ENCODE assay signal across 8 mouse cellular contexts in the genomic region with DNA sequence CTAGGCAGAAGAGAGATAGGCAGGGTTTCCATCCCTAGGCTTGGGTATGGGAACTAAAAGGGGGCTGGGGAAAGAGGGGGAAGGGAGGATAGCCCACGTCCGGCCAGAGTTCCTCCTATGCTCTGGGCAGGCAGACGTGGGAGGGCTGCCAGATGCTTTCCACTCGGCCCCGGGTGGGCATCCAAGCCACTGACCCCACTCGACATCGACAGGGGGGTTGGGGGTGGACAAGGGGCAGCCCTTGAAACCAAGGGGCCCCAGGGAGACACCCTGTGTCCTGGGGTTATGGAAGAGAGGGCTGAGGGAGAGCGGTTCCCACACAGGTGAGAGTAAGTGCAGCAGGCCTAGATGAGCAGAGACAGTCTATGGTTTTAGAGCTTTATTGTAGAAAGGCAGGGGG. TPM values are rescaled to one million over a fixed set of nuclear protein-coding genes. Genes with fewer than 3 reads are reported as not detected.
DNase-seq lines count a peak whose midpoint lies in the region; ATAC-seq and TF ChIP-seq lines count a peak whose summit lies in the region.
"Not testable (repeated sequence)": the region's sequence is repeated elsewhere in the genome, so short reads cannot be mapped to it uniquely, and the experiment has no call there.

No protein-coding gene starts in this region.

- peaks cover 16% of the 10 kb centered on the region for H3K4me1 ChIP-seq in heart, embryonic 10.5 days
- H3K4me1 ChIP-seq in heart, embryonic 11.5 days (ENCODE audit: control insufficient read depth, insufficient read depth, low read length); liver, embryonic 11.5 days (replicated peaks; ENCODE audit: control insufficient read depth, insufficient read depth, low read length): not testable (repeated sequence)
- H3K4me1 ChIP-seq in heart, embryonic 12.5 days (replicated peaks): peaks cover 11% of the 10 kb centered on the region
- H3K4me1 ChIP-seq in heart, embryonic 13.5 days: peaks cover 21% of the 10 kb centered on the region
- H3K4me1 ChIP-seq in heart, embryonic 14.5 days (ENCODE audit: control insufficient read depth in 2 of 2, insufficient read depth in 2 of 2, low read length in 2 of 2): peaks cover 7 to 20% of the 10 kb centered on the region in 2 experiments
- H3K4me1 ChIP-seq in heart, postnatal 0 days (ENCODE audit: control insufficient read depth, insufficient read depth): peaks cover 11% of the 10 kb centered on the region

- TF ChIP-seq CTCF in heart, postnatal 0 days (IDR thresholded peaks at IDR 0.05; ENCODE audit: low read depth): not testable (repeated sequence)

- peak overlapping the region; percentile 83 for H3K27ac ChIP-seq in heart, embryonic 10.5 days
- peak overlapping the region; percentile 54; the same call in 1 of the 2 replicates for H3K27ac ChIP-seq in heart, embryonic 11.5 days (ENCODE audit: low read depth, low read length)
- peak overlapping the region; percentile 27; the same call in 1 of the 2 replicates for H3K27ac ChIP-seq in heart, embryonic 12.5 days (ENCODE audit: poor library complexity, severe bottlenecking)
- peak overlapping the region; percentile 46 for H3K27ac ChIP-seq in heart, embryonic 13.5 days (replicated peaks)
- peak overlapping the region; percentile 33; a peak in 1 of 4 replicates for H3K27ac ChIP-seq in heart, embryonic 14.5 days (replicated peaks in 1 of 2; ENCODE audit: control insufficient read depth in 1 of 2, insufficient read depth in 1 of 2, low read depth in 2 of 2, low read length in 2 of 2)
- peak overlapping the region; percentile 43; the same call in 1 of the 2 replicates for H3K27ac ChIP-seq in heart, postnatal 0 days (ENCODE audit: low read depth)
- H3K27ac ChIP-seq in liver, embryonic 11.5 days (ENCODE audit: low read depth, low read length): not testable (repeated sequence)

- not testable (repeated sequence) for ATAC-seq in heart, embryonic 11.5 days (replicated peaks; ENCODE audit: insufficient number of reproducible peaks, low FRiP score, low TSS enrichment); heart, embryonic 12.5 days (ENCODE audit: insufficient number of reproducible peaks, low FRiP score); heart, embryonic 13.5 days (ENCODE audit: extremely low read depth, insufficient number of reproducible peaks, low FRiP score, low TSS enrichment); heart, embryonic 14.5 days (ENCODE audit: insufficient number of reproducible peaks, insufficient read depth, low FRiP score, low read depth); heart, postnatal 0 days (ENCODE audit: insufficient read depth, low read depth); liver, embryonic 11.5 days (replicated peaks; ENCODE audit: low FRiP score)

- H3K36me3 ChIP-seq in heart, embryonic 10.5 days: peaks cover 29% of the 10 kb centered on the region; the same call in 1 of the 2 replicates
- H3K36me3 ChIP-seq in heart, embryonic 11.5 days (ENCODE audit: control insufficient read depth, insufficient read depth, low read length); liver, embryonic 11.5 days (ENCODE audit: control insufficient read depth, insufficient read depth, low read length): not testable (repeated sequence)
- peaks cover 26% of the 10 kb centered on the region for H3K36me3 ChIP-seq in heart, embryonic 12.5 days
- H3K36me3 ChIP-seq in heart, embryonic 13.5 days: peaks cover 34% of the 10 kb centered on the region
- peaks cover 12% of the 10 kb centered on the region; the same call in 1 of the 2 replicates for H3K36me3 ChIP-seq in heart, embryonic 14.5 days (ENCODE audit: control insufficient read depth, insufficient read depth, low read length)
- peaks cover 16% of the 10 kb centered on the region for H3K36me3 ChIP-seq in heart, postnatal 0 days (replicated peaks; ENCODE audit: control insufficient read depth, insufficient read depth, low read length)

- not testable (repeated sequence) for H3K27me3 ChIP-seq in heart, embryonic 10.5 days (ENCODE audit: insufficient read depth, poor library complexity, severe bottlenecking); heart, embryonic 11.5 days (ENCODE audit: control insufficient read depth, insufficient read depth, low read length); heart, embryonic 12.5 days (replicated peaks); heart, embryonic 13.5 days (replicated peaks); heart, embryonic 14.5 days (ENCODE audit: control insufficient read depth, insufficient read depth, low read length); heart, postnatal 0 days (ENCODE audit: control insufficient read depth, insufficient read depth, low read length); liver, embryonic 11.5 days (replicated peaks; ENCODE audit: control insufficient read depth, insufficient read depth, low read length)

- not testable (repeated sequence) for H3K4me3 ChIP-seq in heart, embryonic 10.5 days; heart, embryonic 11.5 days (ENCODE audit: low read depth, low read length); heart, embryonic 12.5 days; heart, embryonic 13.5 days; heart, embryonic 14.5 days (ENCODE audit: control insufficient read depth in 1 of 2, insufficient read depth in 1 of 2, low read depth in 1 of 2, low read length in 2 of 2); heart, postnatal 0 days (ENCODE audit: low read depth, low read length); liver, embryonic 11.5 days (ENCODE audit: low read depth, low read length)

- not testable (repeated sequence) for H3K9ac ChIP-seq in heart, embryonic 11.5 days (ENCODE audit: low read depth, low read length); heart, embryonic 12.5 days; heart, embryonic 13.5 days; heart, embryonic 14.5 days (ENCODE audit: low read length); heart, postnatal 0 days (replicated peaks; ENCODE audit: low read depth, low read length); liver, embryonic 11.5 days (ENCODE audit: low read depth, low read length)

- not testable (repeated sequence) for TF ChIP-seq EP300 in heart, postnatal 0 days (IDR thresholded peaks at IDR 0.05; ENCODE audit: low read depth)

- WGBS in heart, embryonic 10.5 days: 66% methylated on average over 8 of the region's 8 CpGs
- 58% methylated on average over 8 of the region's 8 CpGs for WGBS in heart, embryonic 11.5 days (ENCODE audit: insufficient replicate concordance)
- 57% methylated on average over 8 of the region's 8 CpGs for WGBS in heart, embryonic 12.5 days
- 60% methylated on average over 8 of the region's 8 CpGs for WGBS in heart, embryonic 13.5 days
- WGBS in heart, embryonic 14.5 days: 56% methylated on average over 8 of the region's 8 CpGs
- WGBS in heart, postnatal 0 days: 67% methylated on average over 8 of the region's 8 CpGs
- 70% methylated on average over 8 of the region's 8 CpGs for WGBS in liver, embryonic 11.5 days

- H3K9me3 ChIP-seq in heart, embryonic 10.5 days; heart, embryonic 11.5 days (replicated peaks; ENCODE audit: control insufficient read depth, low read length); heart, embryonic 12.5 days (replicated peaks); heart, embryonic 13.5 days; heart, embryonic 14.5 days (ENCODE audit: control insufficient read depth, low read length); heart, postnatal 0 days (replicated peaks; ENCODE audit: control insufficient read depth, low read length); liver, embryonic 11.5 days (ENCODE audit: control insufficient read depth, low read length): not testable (repeated sequence)

- H3K4me2 ChIP-seq in heart, embryonic 11.5 days; heart, embryonic 13.5 days; heart, embryonic 14.5 days (ENCODE audit: low read length); heart, postnatal 0 days (ENCODE audit: low read depth, low read length); liver, embryonic 11.5 days: not testable (repeated sequence)
- H3K4me2 ChIP-seq in heart, embryonic 12.5 days: 0 out of 2 replicates have a peak overlapping the region, but pooled peaks have one; percentile 4

- DNase-seq in heart, adult 11 months: peak; percentile 68
- not testable (repeated sequence) for DNase-seq in heart, embryonic 10.5 days (ENCODE audit: low spot score); heart, postnatal 0 days (ENCODE audit: low spot score)
- peak; percentile 30 for DNase-seq in liver, embryonic 11.5 days (ENCODE audit: low spot score)

RNA-seq across cellular contexts. Expression of a gene that starts 6.2 kb away (rescaled TPM):
- 10.9 and 14.5 TPM in 2 replicates for polyA plus RNA-seq in heart, embryonic 10.5 days (2016; fragmentation: Nextera tagmentation; extraction: Ambion mirVana)
- polyA plus RNA-seq in heart, embryonic 11.5 days (2014; fragmentation: Nextera tagmentation; extraction: Ambion mirVana): 9.0 and 9.2 TPM in 2 replicates
- 8.3 and 8.5 TPM in 2 replicates for polyA plus RNA-seq in heart, embryonic 12.5 days (2016; fragmentation: Nextera tagmentation; extraction: Ambion mirVana)
- 8.1 and 8.2 TPM in 2 replicates for polyA plus RNA-seq in heart, embryonic 13.5 days (2015; fragmentation: Nextera tagmentation; extraction: Ambion mirVana)
- polyA plus RNA-seq in heart, embryonic 14.5 days (2014; fragmentation: Nextera tagmentation; extraction: Ambion mirVana): 7.3 and 8.1 TPM in 2 replicates
- 4.1 and 14.2 TPM in 2 replicates for total RNA-seq in heart, postnatal 0 days (2014; rRNA removed; ENCODE audit: low replicate concordance)
- polyA plus RNA-seq in heart, postnatal 0 days (2015; fragmentation: Nextera tagmentation; extraction: Ambion mirVana): 2.5 and 3.1 TPM in 2 replicates
- polyA plus RNA-seq in liver, embryonic 11.5 days (2014; fragmentation: Nextera tagmentation; extraction: Ambion mirVana): 20.6 and 24.4 TPM in 2 replicates

RNA-seq across cellular contexts. Expression of a gene that starts 6.5 kb away (rescaled TPM):
- 6.9 and 8.2 TPM in 2 replicates for polyA plus RNA-seq in heart, embryonic 10.5 days (2016; fragmentation: Nextera tagmentation; extraction: Ambion mirVana)
- polyA plus RNA-seq in heart, embryonic 11.5 days (2014; fragmentation: Nextera tagmentation; extraction: Ambion mirVana): 7.2 and 7.3 TPM in 2 replicates
- 7.1 and 7.2 TPM in 2 replicates for polyA plus RNA-seq in heart, embryonic 12.5 days (2016; fragmentation: Nextera tagmentation; extraction: Ambion mirVana)
- 6.6 and 6.9 TPM in 2 replicates for polyA plus RNA-seq in heart, embryonic 13.5 days (2015; fragmentation: Nextera tagmentation; extraction: Ambion mirVana)
- polyA plus RNA-seq in heart, embryonic 14.5 days (2014; fragmentation: Nextera tagmentation; extraction: Ambion mirVana): 6.8 and 7.6 TPM in 2 replicates
- 3.4 and 9.6 TPM in 2 replicates for total RNA-seq in heart, postnatal 0 days (2014; rRNA removed; ENCODE audit: low replicate concordance)
- polyA plus RNA-seq in heart, postnatal 0 days (2015; fragmentation: Nextera tagmentation; extraction: Ambion mirVana): 6.5 and 7.2 TPM in 2 replicates
- 5.5 and 6.0 TPM in 2 replicates for polyA plus RNA-seq in liver, embryonic 11.5 days (2014; fragmentation: Nextera tagmentation; extraction: Ambion mirVana)
